Mouse (Mus musculus): ENCODE data around the gene Fam13c.

The Fam13c gene

DNA sequence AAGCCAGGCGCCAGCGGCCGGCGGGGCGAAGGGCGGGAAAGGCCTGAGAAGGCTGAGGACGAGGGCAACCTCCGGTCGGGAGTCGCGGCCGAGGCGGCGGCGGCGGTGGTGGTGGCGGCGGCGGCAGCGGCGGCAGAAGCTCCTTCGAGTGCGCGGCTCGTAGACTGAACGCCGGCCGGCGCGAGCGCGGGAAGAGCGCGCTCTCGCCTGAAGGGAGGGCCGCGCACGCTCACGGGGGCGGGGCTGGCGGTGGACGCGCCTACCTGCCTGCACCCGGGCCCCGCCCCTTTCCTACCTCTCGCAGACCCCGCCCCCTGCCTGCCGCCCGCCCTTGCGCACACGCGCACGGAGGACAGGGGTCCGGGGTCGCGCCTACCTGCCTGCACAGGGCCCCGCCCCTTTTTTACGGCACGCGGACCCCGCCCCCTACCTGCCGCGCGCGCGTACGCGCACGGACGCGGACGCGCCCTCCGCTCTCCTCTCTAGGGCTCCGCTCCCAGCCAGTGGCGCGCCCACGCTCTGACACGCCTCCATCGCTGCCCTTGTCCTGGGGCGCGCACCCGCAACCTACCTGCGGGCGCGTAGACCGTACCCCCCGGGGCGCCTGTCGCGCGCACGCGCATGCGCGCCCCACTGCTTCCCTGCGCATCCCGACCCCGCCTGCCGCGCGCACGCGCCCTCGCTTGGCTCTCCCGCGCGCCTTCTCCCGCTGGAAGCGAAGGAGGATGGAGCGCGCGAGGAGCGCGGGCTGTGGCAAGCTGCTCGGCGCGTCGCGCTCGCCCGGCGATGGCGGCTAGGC lies 159.0 kb downstream of the Fam13c start:
- in situ Hi-C loops (cut with MseI, MboI) = loop anchor here (25.0 kb wide), 1 partner anchor 363 kb away; no protein-coding TSS in a partner anchor

DNA sequence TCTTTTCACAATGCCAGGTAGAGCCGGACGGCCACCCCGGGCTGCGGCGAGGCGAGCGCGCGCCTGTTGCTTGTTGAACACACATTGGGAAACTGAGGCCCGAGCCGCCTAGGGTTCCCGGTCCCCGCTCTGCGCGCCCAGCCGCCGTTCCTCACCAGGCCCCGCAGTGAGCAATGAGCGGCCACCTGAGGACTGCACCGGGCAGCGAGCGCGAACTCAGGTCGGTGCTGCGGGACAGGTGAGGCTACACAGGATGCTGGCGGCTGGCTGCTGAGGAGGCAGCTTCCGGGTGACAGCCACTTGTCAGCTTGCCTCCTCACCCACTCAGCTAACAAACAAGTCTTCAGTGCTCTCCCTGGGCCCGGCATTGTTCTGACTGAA lies 159.6 kb downstream of the Fam13c start:
- in situ Hi-C loops (cut with MseI, MboI) = loop anchor here (25.0 kb wide), 1 partner anchor 362 kb away; no protein-coding TSS in a partner anchor

Measured in mouse trophoblast stem cell (cell line).